Mouse (Mus musculus) left cerebral cortex, postnatal 25 days (tissue): ENCODE results near the gene Rlim. TPM values are rescaled to one million over a fixed set of nuclear protein-coding genes. Genes with fewer than 3 reads are reported as not detected.

ENCODE experiments used
- total RNA-seq, 2 experiments: library from RNA; stranded (reverse); gene quantifications; 2 replicates each; pipeline ENCODE4 v1.2.3; 2021

Rlim gene
- total RNA-seq, 2 experiments from 2014 or later = 46.8 to 53.5 TPM

Other genes starting within 250 kb of the Rlim start
- 10 to 100 TPM; 38.6 to 47.3 TPM for gene Slc16a2, start 159.3 kb downstream of the Rlim start, total RNA-seq
- gene Nexmif, start 219.9 kb upstream of the Rlim start, total RNA-seq = 10 to 100 TPM; 28.8 to 29.8 TPM